Mouse (Mus musculus) gastrocnemius, postnatal 14 days (tissue): Measurements from ENCODE around the gene Slc4a4. TPM values are rescaled to one million over a fixed set of nuclear protein-coding genes. Genes with fewer than 3 reads are reported as not detected.
"Not testable (repeated sequence)": the region's sequence is repeated elsewhere in the genome, so short reads cannot be mapped to it uniquely, and the experiment has no call there.

Experiments
- DNase-seq: peaks from one replicate; pipeline ENCODE4 v3.0.0; 2021; ENCODE audit warnings: mixed read lengths
- intact Hi-C: fragments of 180-260 bp; cut with DNase I; formaldehyde crosslinking; loops from one replicate; pipeline ENCODE4 v1.15.1; 2025; ENCODE audit warnings: low total_unique reads
- total RNA-seq, 2 experiments: library from RNA; stranded (reverse); gene quantifications; 2 replicates each; pipeline ENCODE4 v1.2.3; 2021

The Slc4a4 gene
- total RNA-seq, 2 experiments from 2014 or later, result 4.7 to 6.0 TPM

- intact Hi-C loops, result no loop called here
- DNase-seq, result no peak
These were observed 102.4 kb downstream of the Slc4a4 start for GRCm38 (mm10) chr5:88989018-88989417.

- DNase-seq, result no peak
- intact Hi-C loops, result no loop called here
These were observed 103.7 kb downstream of the Slc4a4 start for GRCm38 (mm10) chr5:88990196-88990747.

- intact Hi-C loops, DNase-seq: not testable (repeated sequence)
These were observed 104.7 kb downstream of the Slc4a4 start for GRCm38 (mm10) chr5:88991309-88991708.

GRCm38 (mm10) chr5:88994533-88994932, 107.9 kb downstream of the Slc4a4 start:
- no peak for DNase-seq
- intact Hi-C loops, result no loop called here

- intact Hi-C loops, result no loop called here
- no peak for DNase-seq
These were observed 109.6 kb downstream of the Slc4a4 start for GRCm38 (mm10) chr5:88996246-88996645.

GRCm38 (mm10) chr5:88997277-88997676, 110.7 kb downstream of the Slc4a4 start:
- no peak for DNase-seq
- intact Hi-C loops, result no loop called here

GRCm38 (mm10) chr5:88999793-89000192, 113.2 kb downstream of the Slc4a4 start:
- no peak for DNase-seq
- intact Hi-C loops, result no loop called here

- intact Hi-C loops, result no loop called here
- no peak for DNase-seq
These were observed 114.0 kb downstream of the Slc4a4 start for GRCm38 (mm10) chr5:89000598-89000997.

- intact Hi-C loops, result no loop called here
- no peak for DNase-seq
These were observed 123.5 kb downstream of the Slc4a4 start for GRCm38 (mm10) chr5:89010116-89010515.

- DNase-seq, result no peak
- intact Hi-C loops, result no loop called here
These were observed 125.8 kb downstream of the Slc4a4 start for GRCm38 (mm10) chr5:89012456-89012855.

- no peak for DNase-seq
- intact Hi-C loops, result no loop called here
These were observed 128.2 kb downstream of the Slc4a4 start for GRCm38 (mm10) chr5:89014782-89015181.

- intact Hi-C loops, result no loop called here
- DNase-seq, result no peak
These were observed 129.3 kb downstream of the Slc4a4 start for GRCm38 (mm10) chr5:89015878-89016277.

GRCm38 (mm10) chr5:89018537-89018936, 131.9 kb downstream of the Slc4a4 start:
- intact Hi-C loops, result no loop called here
- no peak for DNase-seq

GRCm38 (mm10) chr5:89024413-89024812, 137.8 kb downstream of the Slc4a4 start:
- DNase-seq, result no peak
- intact Hi-C loops, result no loop called here

- intact Hi-C loops, result no loop called here
- no peak for DNase-seq
These were observed 141.0 kb downstream of the Slc4a4 start for GRCm38 (mm10) chr5:89027518-89028085.

- intact Hi-C loops, result no loop called here
- no peak for DNase-seq
These were observed 146.0 kb downstream of the Slc4a4 start for GRCm38 (mm10) chr5:89032647-89033046.

GRCm38 (mm10) chr5:89033256-89033655, 146.6 kb downstream of the Slc4a4 start:
- intact Hi-C loops, result no loop called here
- DNase-seq, result no peak

- intact Hi-C loops, result no loop called here
- DNase-seq, result no peak
These were observed 149.5 kb downstream of the Slc4a4 start for GRCm38 (mm10) chr5:89036147-89036546.

- intact Hi-C loops, result no loop called here
- no peak for DNase-seq
These were observed 154.2 kb downstream of the Slc4a4 start for GRCm38 (mm10) chr5:89040814-89041213.

- intact Hi-C loops, result no loop called here
- DNase-seq, result no peak
These were observed 157.2 kb downstream of the Slc4a4 start for GRCm38 (mm10) chr5:89043846-89044245.

- intact Hi-C loops, result no loop called here
These were observed 158.2 kb downstream of the Slc4a4 start for GRCm38 (mm10) chr5:89044801-89045200.

GRCm38 (mm10) chr5:89051577-89051976, 165.0 kb downstream of the Slc4a4 start:
- intact Hi-C loops, result no loop called here
- no peak for DNase-seq

More at GRCm38 (mm10) chr5:89044801-89045200, 158.2 kb downstream of the Slc4a4 start:
- DNase-seq, result no peak
